Mouse (Mus musculus): ENCODE data around the gene Rab1b.
"Not testable (repeated sequence)": the region's sequence is repeated elsewhere in the genome, so short reads cannot be mapped to it uniquely, and the experiment has no call there.

Rab1b gene

GRCm38 (mm10) chr19:5097521-5098362 is 9.1 kb downstream of the Rab1b start:
- DNase-seq = peak; percentile 53

GRCm38 (mm10) chr19:5095887-5096474 is 10.9 kb downstream of the Rab1b start:
- no peak for DNase-seq

GRCm38 (mm10) chr19:5094746-5095417 is 12.0 kb downstream of the Rab1b start:
- DNase-seq = no peak

GRCm38 (mm10) chr19:5094243-5094632 is 12.6 kb downstream of the Rab1b start:
- DNase-seq = peak; percentile 100

- DNase-seq = no peak
Measured at GRCm38 (mm10) chr19:5093481-5094242, 13.2 kb downstream of the Rab1b start.

GRCm38 (mm10) chr19:5092083-5092482 is 14.8 kb downstream of the Rab1b start:
- DNase-seq = no peak

- no peak for DNase-seq
Measured at GRCm38 (mm10) chr19:5089324-5089723, 17.5 kb downstream of the Rab1b start.

- peak; percentile 79 for DNase-seq
Measured at GRCm38 (mm10) chr19:5087884-5088728, 18.8 kb downstream of the Rab1b start, which contains the start of gene Yif1a. Gene Yif1a (plus strand): TSS chr19:5088538.

- DNase-seq = not testable (repeated sequence)
Measured at GRCm38 (mm10) chr19:5086533-5086932, 20.3 kb downstream of the Rab1b start.

- DNase-seq = peak; percentile 42
Measured at GRCm38 (mm10) chr19:5085145-5085863, 21.6 kb downstream of the Rab1b start, which contains the start of gene Tmem151a. Gene Tmem151a (minus strand): TSS chr19:5085531.

- DNase-seq = no peak
Measured at GRCm38 (mm10) chr19:5084834-5085144, 22.1 kb downstream of the Rab1b start.

- no peak for DNase-seq
Measured at GRCm38 (mm10) chr19:5083961-5084833, 22.7 kb downstream of the Rab1b start.

GRCm38 (mm10) chr19:5082596-5082995 is 24.3 kb downstream of the Rab1b start:
- no peak for DNase-seq

GRCm38 (mm10) chr19:5082005-5082404 is 24.9 kb downstream of the Rab1b start:
- no peak for DNase-seq

- no peak for DNase-seq
Measured at GRCm38 (mm10) chr19:5079279-5079678, 27.6 kb downstream of the Rab1b start.

- no peak for DNase-seq
Measured at GRCm38 (mm10) chr19:5073518-5073917, 33.4 kb downstream of the Rab1b start.

- DNase-seq = peak; percentile 66
Measured at GRCm38 (mm10) chr19:5073028-5073427, 33.8 kb downstream of the Rab1b start.

- DNase-seq = no peak
Measured at GRCm38 (mm10) chr19:5072389-5073019, 34.4 kb downstream of the Rab1b start.

- DNase-seq = no peak
Measured at GRCm38 (mm10) chr19:5071545-5072369, 35.1 kb downstream of the Rab1b start.

Data from right cerebral cortex, postnatal 4 days (tissue).